Mouse (Mus musculus) heart, embryonic 11.5 days (tissue): Measurements from ENCODE around the gene Mybbp1a. TPM values are rescaled to one million over a fixed set of nuclear protein-coding genes. Genes with fewer than 3 reads are reported as not detected.

Source experiments
- ATAC-seq: fragments of 200-750 bp; cut with Nextera tagmentation; replicated peaks from 2 replicates; pipeline ENCODE4 v1.8.0; 2017; ENCODE audit warnings: moderate library complexity; ENCODE audit not compliant: insufficient number of reproducible peaks, low FRiP score, low TSS enrichment
- H3K27ac ChIP-seq: fragments of 300-500 bp; sonication (generic); 2 replicates; pipeline ENCODE4 v1.5.1; 2014; ENCODE audit warnings: mild to moderate bottlenecking, low read depth, low read length
- H3K27me3 ChIP-seq: fragments of 300-500 bp; sonication (generic); 2 replicates; pipeline ENCODE4 v1.6.1; 2014; ENCODE audit warnings: mild to moderate bottlenecking, low read length, mixed read lengths; ENCODE audit not compliant: control insufficient read depth, insufficient read depth
- H3K36me3 ChIP-seq: fragments of 300-500 bp; sonication (generic); 2 replicates; pipeline ENCODE4 v1.6.1; 2014; ENCODE audit warnings: mild to moderate bottlenecking, low read length, moderate library complexity, mixed read lengths; ENCODE audit not compliant: control insufficient read depth, insufficient read depth
- H3K4me1 ChIP-seq: fragments of 300-500 bp; sonication (generic); 2 replicates; pipeline ENCODE4 v1.6.1; 2014; ENCODE audit warnings: low read length; ENCODE audit not compliant: control insufficient read depth, insufficient read depth
- H3K4me2 ChIP-seq: fragments of 300-500 bp; sonication (generic); 2 replicates; pipeline ENCODE4 v1.6.1; 2014; ENCODE audit warnings: mild to moderate bottlenecking, moderate library complexity
- H3K4me3 ChIP-seq: fragments of 300-500 bp; sonication (generic); 2 replicates; pipeline ENCODE4 v1.5.1; 2014; ENCODE audit warnings: low read depth, low read length
- H3K9ac ChIP-seq: fragments of 300-500 bp; sonication (generic); 2 replicates; pipeline ENCODE4 v1.6.1; 2014; ENCODE audit warnings: mild to moderate bottlenecking, low read depth, low read length, moderate library complexity
- H3K9me3 ChIP-seq: fragments of 300-500 bp; sonication (generic); replicated peaks from 2 replicates; pipeline ENCODE4 v1.6.1; 2016; ENCODE audit warnings: low read length; ENCODE audit not compliant: control insufficient read depth
- WGBS: fragments of 180-500 bp; shearing (Covaris S2); extraction: QIAGEN DNeasy Blood & Tissue Kit; methylation state at CpG from one replicate; pipeline ENCODE4 v1.1.7; 2014; ENCODE audit not compliant: insufficient replicate concordance; 5-methylcytosine and 5-hydroxymethylcytosine counted together
- polyA plus RNA-seq: library from polyadenylated mRNA; unstranded; fragments of >200 nt; fragmentation: Nextera tagmentation; extraction: Ambion mirVana; gene quantifications from 2 replicates; pipeline ENCODE4 v1.2.1, GENCODE M21; 2014

The Mybbp1a gene
- polyA plus RNA-seq, 1 experiment from 2014 or later: 93.8 TPM

GRCm38 (mm10) chr11:72473540-72473939 lies 32.4 kb downstream of the Mybbp1a start:
- H3K9me3 ChIP-seq: no peaks in the 10 kb centered on the region
- peaks cover 39% of the 10 kb centered on the region for H3K4me1 ChIP-seq
- H3K27me3 ChIP-seq: no peaks in the 10 kb centered on the region
- H3K27ac ChIP-seq: no peak overlapping the region
- 92% methylated on average over 4 of the region's 4 CpGs for WGBS
- no peak overlapping the region for H3K4me2 ChIP-seq
- no peak for ATAC-seq
- H3K4me3 ChIP-seq: no peak overlapping the region
- H3K36me3 ChIP-seq: no peaks in the 10 kb centered on the region
- no peak overlapping the region for H3K9ac ChIP-seq

GRCm38 (mm10) chr11:72474926-72475325 lies 33.8 kb downstream of the Mybbp1a start:
- Histone ChIP-seq H3K9me3 (no peaks in the 10 kb centered on the region), H3K9ac (no peak overlapping the region), H3K4me2 (no peak overlapping the region; the same call in 1 of the 2 replicates), H3K27ac (peak overlapping the region; percentile 25; the same call in 1 of the 2 replicates), H3K27me3 (no peaks in the 10 kb centered on the region), H3K4me3 (no peak overlapping the region), H3K36me3 (no peaks in the 10 kb centered on the region), H3K4me1 (peaks cover 30% of the 10 kb centered on the region)
- WGBS: 66% methylated on average over 3 of the region's 3 CpGs
- ATAC-seq: no peak

DNA sequence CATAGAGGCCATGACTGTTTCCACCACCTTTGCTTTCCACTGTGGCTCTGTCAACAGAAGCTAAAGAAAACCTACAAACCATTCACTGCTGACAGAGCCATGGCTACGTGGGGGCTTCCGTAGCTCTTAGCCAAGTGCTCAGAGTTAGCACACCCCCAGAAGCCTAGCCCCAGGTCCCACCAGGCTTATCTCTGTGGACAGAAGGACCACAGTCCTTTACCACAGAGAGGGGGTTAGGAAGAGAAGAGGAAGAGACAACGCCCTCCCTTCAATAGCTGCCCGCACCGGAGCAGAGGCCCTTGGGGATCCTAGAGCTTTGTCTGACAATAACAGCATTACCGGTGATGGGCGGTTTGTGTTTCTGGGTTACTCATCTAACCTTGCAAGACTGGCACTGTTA lies 34.3 kb downstream of the Mybbp1a start:
- no peaks in the 10 kb centered on the region for H3K9me3 ChIP-seq
- peak overlapping the region; percentile 25 for H3K27ac ChIP-seq
- peak overlapping the region; percentile 46 for H3K4me2 ChIP-seq
- peak overlapping the region; percentile 39; the same call in 1 of the 2 replicates for H3K9ac ChIP-seq
- WGBS: 65% methylated on average over 7 of the region's 7 CpGs
- H3K4me1 ChIP-seq: peaks cover 26% of the 10 kb centered on the region
- no peaks in the 10 kb centered on the region for H3K27me3 ChIP-seq
- H3K4me3 ChIP-seq: peak overlapping the region; percentile 18; the same call in 1 of the 2 replicates
- peak; percentile 58 for ATAC-seq
- no peaks in the 10 kb centered on the region for H3K36me3 ChIP-seq

GRCm38 (mm10) chr11:72476074-72476625 lies 35.0 kb downstream of the Mybbp1a start:
- ATAC-seq: no peak
- no peaks in the 10 kb centered on the region for H3K27me3 ChIP-seq
- H3K4me2 ChIP-seq: peak overlapping the region; percentile 46
- peaks cover 24% of the 10 kb centered on the region for H3K4me1 ChIP-seq
- H3K9me3 ChIP-seq: no peaks in the 10 kb centered on the region
- WGBS: 75% methylated on average over 7 of the region's 7 CpGs
- peak overlapping the region; percentile 46; the same call in 1 of the 2 replicates for H3K9ac ChIP-seq
- peak overlapping the region; percentile 18; the same call in 1 of the 2 replicates for H3K4me3 ChIP-seq
- no peaks in the 10 kb centered on the region for H3K36me3 ChIP-seq
- H3K27ac ChIP-seq: peak overlapping the region; percentile 25

GRCm38 (mm10) chr11:72477182-72477581 lies 36.0 kb downstream of the Mybbp1a start:
- no peak for ATAC-seq
- no peaks in the 10 kb centered on the region for H3K9me3 ChIP-seq
- no peaks in the 10 kb centered on the region for H3K36me3 ChIP-seq
- no peak overlapping the region for H3K4me3 ChIP-seq
- H3K27me3 ChIP-seq: no peaks in the 10 kb centered on the region
- no peak overlapping the region for H3K9ac ChIP-seq
- H3K4me2 ChIP-seq: no peak overlapping the region
- peaks cover 31% of the 10 kb centered on the region for H3K4me1 ChIP-seq
- WGBS: 37% methylated on average over 5 of the region's 5 CpGs
- H3K27ac ChIP-seq: no peak overlapping the region

DNA sequence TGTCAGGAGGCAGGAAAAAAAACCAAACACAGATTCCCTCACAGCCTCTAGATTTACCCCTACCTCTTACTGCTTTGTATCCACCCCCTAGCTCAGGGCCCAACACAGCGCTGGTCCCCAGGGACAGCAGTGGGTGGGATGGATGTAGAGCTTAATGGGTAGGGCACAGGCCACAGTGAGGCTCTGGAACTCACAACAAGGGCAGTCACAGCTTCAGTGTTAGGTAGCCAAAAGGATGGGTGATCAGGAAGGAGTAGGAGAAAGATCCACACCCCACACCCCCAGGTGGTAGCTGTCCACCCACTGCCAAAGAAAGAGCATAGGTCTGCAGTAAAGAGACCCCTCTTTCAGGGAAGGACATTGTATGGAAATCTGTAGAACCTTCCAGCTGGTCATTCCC lies 36.5 kb downstream of the Mybbp1a start:
- Histone ChIP-seq H3K4me3 (no peak overlapping the region), H3K9me3 (no peaks in the 10 kb centered on the region), H3K27me3 (no peaks in the 10 kb centered on the region), H3K4me1 (peaks cover 35% of the 10 kb centered on the region), H3K36me3 (no peaks in the 10 kb centered on the region), H3K4me2 (no peak overlapping the region), H3K9ac (no peak overlapping the region), H3K27ac (no peak overlapping the region)
- WGBS: 90% methylated on average over 1 of the region's 1 CpGs
- no peak for ATAC-seq

GRCm38 (mm10) chr11:72478228-72478627 lies 37.1 kb downstream of the Mybbp1a start:
- Histone ChIP-seq H3K27ac (peak overlapping the region; percentile 46), H3K27me3 (no peaks in the 10 kb centered on the region), H3K9me3 (no peaks in the 10 kb centered on the region), H3K4me1 (peaks cover 38% of the 10 kb centered on the region), H3K36me3 (no peaks in the 10 kb centered on the region), H3K4me3 (no peak overlapping the region), H3K4me2 (no peak overlapping the region), H3K9ac (no peak overlapping the region; the same call in 1 of the 2 replicates)
- 59% methylated on average over 6 of the region's 6 CpGs for WGBS
- no peak for ATAC-seq

- Histone ChIP-seq H3K4me3 (no peak overlapping the region), H3K9ac (no peak overlapping the region), H3K36me3 (no peaks in the 10 kb centered on the region), H3K27me3 (no peaks in the 10 kb centered on the region), H3K9me3 (no peaks in the 10 kb centered on the region), H3K27ac (no peak overlapping the region), H3K4me2 (no peak overlapping the region), H3K4me1 (peaks cover 35% of the 10 kb centered on the region)
- 70% methylated on average over 2 of the region's 2 CpGs for WGBS
- no peak for ATAC-seq
These were observed 38.3 kb downstream of the Mybbp1a start for GRCm38 (mm10) chr11:72479499-72479898.

- peak overlapping the region; percentile 86 for H3K27ac ChIP-seq
- H3K9ac ChIP-seq: 0 out of 2 replicates have a peak overlapping the region, but pooled peaks have one; percentile 10
- peak overlapping the region; percentile 37 for H3K4me2 ChIP-seq
- ATAC-seq: no peak
- no peaks in the 10 kb centered on the region for H3K36me3 ChIP-seq
- WGBS: 72% methylated on average over 5 of the region's 5 CpGs
- H3K4me1 ChIP-seq: peaks cover 39% of the 10 kb centered on the region
- H3K27me3 ChIP-seq: peaks cover 2% of the 10 kb centered on the region; the same call in 1 of the 2 replicates
- H3K4me3 ChIP-seq: no peak overlapping the region
- H3K9me3 ChIP-seq: no peaks in the 10 kb centered on the region
These were observed 40.2 kb downstream of the Mybbp1a start for GRCm38 (mm10) chr11:72481313-72481712.
